In the genomic region with DNA sequence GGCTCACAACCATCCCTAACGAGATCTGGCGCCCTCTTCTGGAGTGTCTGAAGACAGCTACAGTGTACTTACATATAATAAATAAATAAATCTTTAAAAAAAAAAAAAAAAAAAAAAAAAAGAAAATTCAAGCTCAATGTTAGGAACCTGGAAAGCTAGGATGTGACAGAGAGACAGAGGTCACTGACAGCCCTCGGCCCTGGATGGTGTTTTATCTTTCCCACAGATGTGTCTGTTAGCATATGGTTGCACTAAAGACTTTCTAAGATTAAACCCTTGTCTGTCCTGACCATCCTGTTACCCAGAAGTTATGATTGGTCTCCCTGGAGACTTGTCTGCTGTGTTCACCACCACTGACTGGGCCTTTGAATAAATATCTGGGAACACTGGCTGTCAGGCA, we compare ENCODE assay signal across 26 mouse cellular contexts. TPM values are rescaled to one million over a fixed set of nuclear protein-coding genes. Genes with fewer than 3 reads are reported as not detected.
A peak's percentile ranks its signal among the peaks of the same experiment; 100 is the strongest.
DNase-seq lines count a peak whose midpoint lies in the region; ATAC-seq and TF ChIP-seq lines count a peak whose summit lies in the region.
"Had no signal": no experiment of that assay in that cellular context is flagged by ENCODE, and none has a peak within 500 bp of the region (broad histone marks: within the 10 kb centered on the region; RNA-seq: fewer than 3 reads in every experiment).

No protein-coding gene starts in this region.

- no peak overlapping the region for H3K27ac ChIP-seq in heart, adult 2 months
- H3K27ac ChIP-seq in liver, embryonic 12.5 days, result no peak overlapping the region
- H3K27ac ChIP-seq in stomach, embryonic 15.5 days, result no peak overlapping the region
- H3K27ac ChIP-seq in stomach, postnatal 0 days (replicated peaks), result no peak overlapping the region
- H3K27ac ChIP-seq in olfactory bulb, adult 2 months (ENCODE audit: insufficient read depth, low read depth, low read length), result peak overlapping the region; percentile 49
- H3K27ac ChIP-seq: embryonic facial prominence, embryonic 12.5 days; embryonic facial prominence, embryonic 15.5 days; gastrocnemius, adult 2 months; heart, embryonic 10.5 days; heart, embryonic 13.5 days; hindbrain, embryonic 12.5 days; hindbrain, embryonic 15.5 days had no signal

- 0 out of 2 replicates have a peak, but pooled peaks cover 2% of the 10 kb centered on the region for H3K79me2 ChIP-seq in heart, adult 2 months (replicated peaks; ENCODE audit: control insufficient read depth, insufficient read depth, low read length)

- H3K27me3 ChIP-seq in heart, adult 2 months (ENCODE audit: control insufficient read depth, insufficient read depth, low read length), result no peaks in the 10 kb centered on the region
- no peaks in the 10 kb centered on the region for H3K27me3 ChIP-seq in liver, embryonic 12.5 days (replicated peaks)
- no peaks in the 10 kb centered on the region for H3K27me3 ChIP-seq in stomach, embryonic 15.5 days (replicated peaks)
- H3K27me3 ChIP-seq in stomach, postnatal 0 days (ENCODE audit: control insufficient read depth, insufficient read depth, low read length), result no peaks in the 10 kb centered on the region
- H3K27me3 ChIP-seq: embryonic facial prominence, embryonic 12.5 days; embryonic facial prominence, embryonic 15.5 days; heart, embryonic 13.5 days; hindbrain, embryonic 12.5 days; hindbrain, embryonic 15.5 days had no signal

- H3K36me3 ChIP-seq in heart, adult 2 months (ENCODE audit: control insufficient read depth, insufficient read depth, low read length), result no peaks in the 10 kb centered on the region
- peaks cover 17% of the 10 kb centered on the region for H3K36me3 ChIP-seq in liver, embryonic 12.5 days
- no peaks in the 10 kb centered on the region for H3K36me3 ChIP-seq in stomach, embryonic 15.5 days
- no peaks in the 10 kb centered on the region for H3K36me3 ChIP-seq in stomach, postnatal 0 days (ENCODE audit: control insufficient read depth, insufficient read depth, low read length)
- H3K36me3 ChIP-seq: embryonic facial prominence, embryonic 12.5 days; embryonic facial prominence, embryonic 15.5 days; heart, embryonic 10.5 days; heart, embryonic 13.5 days; hindbrain, embryonic 12.5 days; hindbrain, embryonic 15.5 days had no signal

- H3K9ac ChIP-seq in heart, adult 2 months (ENCODE audit: low read depth, low read length), result no peak overlapping the region
- H3K9ac ChIP-seq in liver, embryonic 12.5 days, result no peak overlapping the region
- H3K9ac ChIP-seq in stomach, embryonic 15.5 days, result no peak overlapping the region
- H3K9ac ChIP-seq in stomach, postnatal 0 days (ENCODE audit: low read length), result no peak overlapping the region
- H3K9ac ChIP-seq: embryonic facial prominence, embryonic 12.5 days; embryonic facial prominence, embryonic 15.5 days; forebrain, postnatal 0 days; heart, embryonic 13.5 days; hindbrain, embryonic 12.5 days; hindbrain, embryonic 15.5 days had no signal

- 73% methylated on average over 3 of the region's 3 CpGs for WGBS in heart, adult 2 months
- 75% methylated on average over 3 of the region's 3 CpGs for WGBS in liver, embryonic 12.5 days (ENCODE audit: insufficient replicate concordance)
- WGBS in stomach, embryonic 15.5 days, result 77% methylated on average over 3 of the region's 3 CpGs
- whole genome bisulfite sequencing in stomach, postnatal 0 days, result 74% methylated on average over 3 of the region's 3 CpGs
- WGBS in olfactory bulb, adult 2 months, result 91% methylated on average over 3 of the region's 3 CpGs

- TF ChIP-seq CTCF in heart, adult 2 months (IDR thresholded peaks at IDR 0.05), result 0 out of 2 replicates have a peak, but pooled peaks have one; percentile 7
- TF ChIP-seq CTCF in stomach, postnatal 0 days (IDR thresholded peaks at IDR 0.05; ENCODE audit: low read depth), result no peak; the same call in 1 of the 2 replicates
- TF ChIP-seq CTCF in olfactory bulb, adult 2 months (IDR thresholded peaks at IDR 0.05; ENCODE audit: insufficient read depth, low read depth, low read length), result no peak

- ATAC-seq in liver, embryonic 12.5 days, result peak; percentile 55; the same call in 1 of the 2 replicates
- 0 out of 2 replicates have a peak, but pooled peaks have one; percentile 22 for ATAC-seq in stomach, embryonic 15.5 days (ENCODE audit: insufficient read depth, low FRiP score, low read depth)
- ATAC-seq in stomach, postnatal 0 days (ENCODE audit: low FRiP score, low TSS enrichment), result no peak
- no peak for ATAC-seq in monocyte, adult 5-6 weeks (replicated peaks; ENCODE audit: insufficient number of reproducible peaks, low FRiP score, low TSS enrichment, poor library complexity, severe bottlenecking)
- ATAC-seq: forebrain, embryonic 14.5 days had no signal

- H3K4me3 ChIP-seq in heart, adult 2 months, result no peak overlapping the region
- H3K4me3 ChIP-seq in liver, embryonic 12.5 days, result no peak overlapping the region
- H3K4me3 ChIP-seq in stomach, embryonic 15.5 days (replicated peaks), result no peak overlapping the region
- H3K4me3 ChIP-seq in stomach, postnatal 0 days (ENCODE audit: low read depth, low read length), result no peak overlapping the region
- no peak overlapping the region for H3K4me3 ChIP-seq in olfactory bulb, adult 2 months (ENCODE audit: insufficient read depth, low read depth, low read length)
- H3K4me3 ChIP-seq: embryonic facial prominence, embryonic 12.5 days; embryonic facial prominence, embryonic 15.5 days; gastrocnemius, adult 2 months; heart, embryonic 10.5 days; heart, embryonic 13.5 days; hindbrain, embryonic 12.5 days; hindbrain, embryonic 15.5 days had no signal

- TF ChIP-seq POLR2A in heart, adult 2 months (IDR thresholded peaks at IDR 0.05; ENCODE audit: insufficient read depth, low read depth, low read length), result no peak
- TF ChIP-seq POLR2A in olfactory bulb, adult 2 months (IDR thresholded peaks at IDR 0.05; ENCODE audit: insufficient read depth, low read depth, low read length), result no peak

- no peaks in the 10 kb centered on the region; the same call in 1 of the 2 replicates for H3K4me1 ChIP-seq in heart, adult 2 months (ENCODE audit: control insufficient read depth, insufficient read depth, low read length)
- H3K4me1 ChIP-seq in liver, embryonic 12.5 days, result peaks cover 30% of the 10 kb centered on the region
- no peaks in the 10 kb centered on the region for H3K4me1 ChIP-seq in stomach, embryonic 15.5 days
- H3K4me1 ChIP-seq in stomach, postnatal 0 days (replicated peaks; ENCODE audit: control insufficient read depth, insufficient read depth), result no peaks in the 10 kb centered on the region
- H3K4me1 ChIP-seq in olfactory bulb, adult 2 months (ENCODE audit: control insufficient read depth, insufficient read depth, low read length), result peaks cover 32% of the 10 kb centered on the region

- DNase-seq in heart, adult 2 months, result no peak
- no peak for DNase-seq in heart, postnatal 10 days
- DNase-seq in liver, result no peak
- no peak for DNase-seq in stomach, postnatal 0 days (ENCODE audit: low spot score)
- DNase-seq: adrenal gland, adult 2 months; adrenal gland, postnatal 14 days; cerebellum, adult 11 months; cerebellum, adult 2 months; cerebellum, adult 9-11 months; cerebellum, postnatal 25 days; forebrain, postnatal 0 days; gastrocnemius, adult 2 months; gastrocnemius, postnatal 25 days; heart, adult 18-20 months had no signal

- TF ChIP-seq EP300 in heart, adult 2 months (IDR thresholded peaks at IDR 0.05; ENCODE audit: insufficient read depth, low read depth, low read length), result no peak
- no peak for TF ChIP-seq EP300 in stomach, postnatal 0 days (optimal IDR thresholded peaks at IDR 0.05)

- H3K9me3 ChIP-seq in liver, embryonic 12.5 days (replicated peaks), result no peaks in the 10 kb centered on the region
- H3K9me3 ChIP-seq in stomach, embryonic 15.5 days, result no peaks in the 10 kb centered on the region
- H3K9me3 ChIP-seq in stomach, postnatal 0 days (ENCODE audit: control insufficient read depth, low read length), result no peaks in the 10 kb centered on the region
- H3K9me3 ChIP-seq: embryonic facial prominence, embryonic 12.5 days; embryonic facial prominence, embryonic 15.5 days; G1E; heart, embryonic 10.5 days; heart, embryonic 13.5 days; hindbrain, embryonic 12.5 days; hindbrain, embryonic 15.5 days had no signal

- intact Hi-C loops in heart, adult 2 months (cut with DNase I), result no loop called here
- intact Hi-C loops in heart, postnatal 10 days (cut with DNase I), result no loop called here

- H3K4me2 ChIP-seq in liver, embryonic 12.5 days, result no peak overlapping the region
- H3K4me2 ChIP-seq in stomach, embryonic 15.5 days, result no peak overlapping the region
- H3K4me2 ChIP-seq in stomach, postnatal 0 days (replicated peaks; ENCODE audit: low read depth), result no peak overlapping the region
- H3K4me2 ChIP-seq: embryonic facial prominence, embryonic 12.5 days; embryonic facial prominence, embryonic 15.5 days; heart, embryonic 13.5 days; hindbrain, embryonic 12.5 days; hindbrain, embryonic 15.5 days had no signal

RNA-seq across cellular contexts. Expression of gene Serinc5, which starts 33.3 kb away (rescaled TPM):
- 10 to 100 TPM; 12.0 to 12.4 TPM for total RNA-seq in heart, adult 2 months (2021)
- polyA plus RNA-seq in heart, adult 2 months (2012; rRNA removed), result 10.3 and 15.3 TPM in 2 replicates
- total RNA-seq in heart, postnatal 10 days (2021), result 10 to 100 TPM; 30.7 to 36.8 TPM
- polyA plus RNA-seq in liver, embryonic 12.5 days (2016; fragmentation: Nextera tagmentation; extraction: Ambion mirVana), result 26.7 and 27.6 TPM in 2 replicates
- 20.4 and 21.9 TPM in 2 replicates for polyA plus RNA-seq in stomach, embryonic 15.5 days (2015; fragmentation: Nextera tagmentation; extraction: Ambion mirVana)
- 14.5 and 16.0 TPM in 2 replicates for polyA plus RNA-seq in stomach, postnatal 0 days (2015; fragmentation: Nextera tagmentation; extraction: Ambion mirVana)
- polyA plus RNA-seq in olfactory bulb, adult 2 months (2012; ENCODE audit: insufficient read depth, insufficient read length, low replicate concordance, missing spikeins), result 157 TPM in 1 of 2 replicates, not detected in the other
- 9.2 to 16.3 TPM (median 15.4 TPM) in 3 replicates for total RNA-seq in monocyte, adult 5-6 weeks (2017)

Comparison
In these comparisons a context has a peak if more than half of its experiments do, and no peak if none do; other contexts are left out.
1. ATAC-seq: peak in liver, embryonic 12.5 days (single experiment) and stomach, embryonic 15.5 days (single experiment); none in stomach, postnatal 0 days (single experiment) and monocyte, adult 5-6 weeks (single experiment).